Mouse (Mus musculus) adrenal gland, postnatal 36 days (tissue): ENCODE data around the gene Pcbp4. TPM values are rescaled to one million over a fixed set of nuclear protein-coding genes. Genes with fewer than 3 reads are reported as not detected.

ENCODE experiments used
- DNase-seq, 2 experiments: peaks; one replicate each; pipeline ENCODE4 v3.0.0; 2021; ENCODE audit warnings: mixed read lengths in 1 of 2
- total RNA-seq, 2 experiments: library from RNA; stranded (reverse); gene quantifications; 2 replicates each; pipeline ENCODE4 v1.2.3; 2021

The Pcbp4 gene
- total RNA-seq, 2 experiments from 2014 or later, result 20.2 to 27.7 TPM

- DNase-seq, result no peak
Measured at GRCm38 (mm10) chr9:106463122-106464063, 10.3 kb downstream of the Pcbp4 start.

- DNase-seq, result peak; percentile 55 to 76
Measured at GRCm38 (mm10) chr9:106464751-106465541, 11.9 kb downstream of the Pcbp4 start.

- DNase-seq, result no peak
Measured at GRCm38 (mm10) chr9:106465571-106466200, 12.6 kb downstream of the Pcbp4 start, which contains the start of gene Gpr62. Gene Gpr62, minus strand, starts transcription at chr9:106465938.

GRCm38 (mm10) chr9:106466721-106467120, 13.6 kb downstream of the Pcbp4 start:
- no peak for DNase-seq

- DNase-seq, result no peak
Measured at GRCm38 (mm10) chr9:106467746-106468145, 14.7 kb downstream of the Pcbp4 start.

GRCm38 (mm10) chr9:106469317-106469716, 16.2 kb downstream of the Pcbp4 start:
- no peak for DNase-seq

GRCm38 (mm10) chr9:106469776-106470175, 16.7 kb downstream of the Pcbp4 start:
- DNase-seq, result no peak

GRCm38 (mm10) chr9:106470991-106471750, 18.1 kb downstream of the Pcbp4 start:
- DNase-seq, result no peak

- DNase-seq, result peak; percentile 44 to 66
Measured at GRCm38 (mm10) chr9:106471892-106472291, 18.8 kb downstream of the Pcbp4 start.

- no peak for DNase-seq
Measured at GRCm38 (mm10) chr9:106472321-106472720, 19.2 kb downstream of the Pcbp4 start.

GRCm38 (mm10) chr9:106473081-106473752, 20.1 kb downstream of the Pcbp4 start:
- DNase-seq, result no peak

- DNase-seq, result no peak
Measured at GRCm38 (mm10) chr9:106473753-106474105, 20.6 kb downstream of the Pcbp4 start.

GRCm38 (mm10) chr9:106474456-106474855, 21.4 kb downstream of the Pcbp4 start:
- DNase-seq, result peak; percentile 74 to 84

- DNase-seq, result peak in 1 of 2 experiments; percentile 51
Measured at GRCm38 (mm10) chr9:106475046-106475445, 22.0 kb downstream of the Pcbp4 start.

GRCm38 (mm10) chr9:106475663-106476001, 22.5 kb downstream of the Pcbp4 start, which contains the start of gene Rrp9:
Gene Rrp9, plus strand, starts transcription at chr9:106475963.
- DNase-seq, result no peak

- DNase-seq, result peak; percentile 80 to 82
Measured at GRCm38 (mm10) chr9:106476002-106476923, 23.2 kb downstream of the Pcbp4 start.

- peak; percentile 98 to 99 for DNase-seq
Measured at GRCm38 (mm10) chr9:106476924-106477484, 23.9 kb downstream of the Pcbp4 start, which contains the start of gene Parp3. Gene Parp3, minus strand, starts transcription at chr9:106476949.

- DNase-seq, result no peak
Measured at GRCm38 (mm10) chr9:106477649-106478048, 24.6 kb downstream of the Pcbp4 start.

- no peak for DNase-seq
Measured at GRCm38 (mm10) chr9:106478101-106478500, 25.0 kb downstream of the Pcbp4 start.
